Mouse (Mus musculus) thymus, postnatal 4 days (tissue): ENCODE measurements at regions not wholly inside any gene's neighbourhood (a gene's known extent, or its start where the extent isn't known, plus 50 kb on each side); places are given as distances from the start of the nearest gene placed in this dataset.
"Not testable (repeated sequence)": the region's sequence is repeated elsewhere in the genome, so short reads cannot be mapped to it uniquely, and the experiment has no call there.

ENCODE experiments used
- DNase-seq: peaks from one replicate; pipeline ENCODE4 v3.0.0; 2021

DNA sequence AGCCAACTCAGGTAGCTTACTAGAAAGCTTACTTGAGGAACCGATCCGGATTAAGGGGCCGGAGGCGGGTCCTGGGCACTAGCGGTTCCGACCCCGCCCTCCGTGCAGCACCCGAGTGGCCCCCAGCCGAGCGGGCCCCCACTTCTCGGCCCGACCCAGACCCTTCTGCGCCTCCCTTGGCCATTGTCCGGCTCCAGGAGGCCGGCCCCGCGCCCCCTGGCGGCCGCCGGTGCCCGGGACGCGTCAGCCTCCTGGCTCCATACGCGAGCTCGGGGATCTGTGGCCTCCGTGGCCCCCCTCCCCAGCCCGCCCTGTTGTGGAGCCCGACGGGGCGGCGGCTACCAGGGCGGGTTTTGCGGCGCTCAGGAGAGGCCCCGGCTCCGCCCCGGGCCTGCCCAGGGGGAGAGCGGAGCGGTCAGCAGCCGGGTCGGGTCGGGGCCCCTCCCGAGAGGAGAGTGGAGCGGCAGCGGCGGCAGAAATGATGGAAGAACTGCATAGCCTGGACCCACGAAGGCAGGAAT is 94.3 kb upstream of the Zfp986 start:
- peak; percentile 31 for DNase-seq

DNA sequence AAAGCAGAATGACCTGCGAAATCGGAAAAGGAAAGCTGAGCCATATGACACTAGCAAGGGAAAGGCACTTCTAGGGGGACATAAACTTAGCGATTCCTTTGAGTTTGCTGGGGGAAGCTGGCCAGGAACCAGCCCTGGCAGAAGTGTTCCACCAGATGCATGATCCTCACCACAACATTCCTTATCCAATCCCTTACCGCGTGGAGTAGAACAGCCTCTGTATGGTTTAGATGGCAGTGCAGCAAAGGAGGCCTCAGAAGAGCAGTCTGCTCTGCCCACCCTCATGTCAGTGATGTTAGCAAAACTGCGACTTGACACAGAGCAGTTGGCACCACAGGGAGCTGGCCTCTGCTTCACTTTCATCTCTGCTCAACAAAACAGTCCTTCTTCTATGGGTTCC is 93.7 kb upstream of the Zfp986 start:
- not testable (repeated sequence) for DNase-seq

DNA sequence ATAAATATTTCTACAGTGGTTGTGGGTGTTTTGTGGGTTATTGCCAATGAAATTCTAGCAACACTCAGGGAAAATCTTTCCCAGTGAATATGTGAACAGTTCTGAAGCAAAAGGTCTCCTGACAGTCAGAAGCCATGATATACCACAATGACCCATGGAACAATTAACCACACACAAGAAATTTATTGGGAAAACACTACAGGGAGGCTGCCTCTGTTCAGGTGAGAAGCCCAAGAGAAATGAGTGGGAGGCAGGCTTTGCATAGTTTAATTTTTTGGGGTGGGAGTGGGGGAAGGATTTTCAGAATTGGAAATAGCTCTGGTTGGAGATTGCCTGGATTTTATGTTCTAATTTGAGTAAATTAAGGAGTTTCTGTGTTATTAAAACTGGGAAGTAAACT is 92.1 kb upstream of the Zfp986 start:
- not testable (repeated sequence) for DNase-seq

DNA sequence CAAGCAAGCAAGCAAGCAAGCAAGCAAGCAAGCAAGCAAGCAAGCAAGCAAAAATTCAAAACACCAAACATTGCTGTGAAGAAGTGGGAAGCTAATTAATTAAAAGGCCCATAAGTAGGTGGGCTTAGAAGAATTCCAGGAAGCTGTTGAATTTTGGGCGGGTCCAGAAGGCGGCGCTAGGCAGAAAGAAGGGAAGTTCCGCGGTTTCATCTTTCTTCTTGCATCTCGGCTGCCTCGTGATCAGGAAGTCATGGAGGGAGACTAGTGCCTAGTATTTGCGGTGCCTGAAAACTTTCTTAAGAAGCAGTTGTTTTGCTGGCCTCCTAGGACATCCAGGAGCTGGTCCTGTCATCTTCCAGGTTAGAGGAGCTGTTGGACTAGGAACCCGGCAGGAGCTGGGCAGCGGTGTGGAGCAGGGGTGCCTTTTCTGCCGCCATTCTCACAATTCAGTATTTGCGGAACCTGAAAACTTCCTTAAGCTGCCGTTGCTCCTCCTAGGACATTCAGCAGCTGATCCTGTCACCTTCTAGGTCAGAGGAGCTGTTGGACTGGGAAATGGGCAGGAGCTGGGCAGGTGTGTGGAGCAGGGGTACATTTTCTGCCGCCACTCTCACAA is 87.2 kb upstream of the Zfp986 start:
- not testable (repeated sequence) for DNase-seq

DNA sequence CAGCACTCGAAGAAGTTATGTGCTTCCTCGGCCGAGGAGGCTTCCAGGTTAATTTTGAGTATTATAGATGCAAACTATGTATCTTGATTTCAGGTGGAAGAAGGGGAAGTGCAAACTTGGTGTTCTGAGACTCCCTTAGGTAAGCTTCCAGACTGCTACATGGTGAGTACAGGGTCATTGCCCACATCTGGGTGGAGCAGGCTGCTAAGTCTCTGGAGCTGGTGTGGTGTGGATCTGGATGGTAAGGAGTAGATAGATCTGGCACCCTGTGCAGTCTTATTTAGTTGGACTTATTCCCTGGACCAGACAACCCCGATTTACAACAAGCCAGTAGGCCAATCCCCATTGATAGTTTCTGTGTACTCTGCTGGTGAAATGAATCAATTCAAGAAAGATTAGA is 53.9 kb upstream of the Zfp986 start:
- not testable (repeated sequence) for DNase-seq
